Mouse (Mus musculus) limb, embryonic 10.5 days (tissue): ENCODE measurements around the gene Evc. TPM values are rescaled to one million over a fixed set of nuclear protein-coding genes. Genes with fewer than 3 reads are reported as not detected.

Source experiments
- DNase-seq: peaks from one replicate; pipeline ENCODE4 v3.0.0-alpha.2; 2017; ENCODE audit warnings: low spot score
- H3K27ac ChIP-seq: fragments of 300-500 bp; sonication (generic); 2 replicates; pipeline ENCODE4 v1.5.1; 2016; ENCODE audit warnings: mild to moderate bottlenecking
- H3K27me3 ChIP-seq: fragments of 300-500 bp; sonication (generic); 2 replicates; pipeline ENCODE4 v1.6.1; 2016; ENCODE audit warnings: low read depth, mild to moderate bottlenecking; ENCODE audit not compliant: poor library complexity, severe bottlenecking
- H3K36me3 ChIP-seq: fragments of 300-500 bp; sonication (generic); 2 replicates; pipeline ENCODE4 v1.6.1; 2016; ENCODE audit warnings: mild to moderate bottlenecking, moderate library complexity
- H3K4me1 ChIP-seq: fragments of 300-500 bp; sonication (generic); 2 replicates; pipeline ENCODE4 v1.6.1; 2016
- H3K4me3 ChIP-seq: fragments of 300-500 bp; sonication (generic); 2 replicates; pipeline ENCODE4 v1.5.1; 2016; ENCODE audit warnings: mild to moderate bottlenecking, moderate library complexity
- H3K9me3 ChIP-seq: fragments of 300-500 bp; sonication (generic); replicated peaks from 2 replicates; pipeline ENCODE4 v1.6.1; 2016; ENCODE audit warnings: mild to moderate bottlenecking
- WGBS: fragments of 180-500 bp; shearing (Covaris S2); methylation state at CpG from one replicate; pipeline ENCODE4 v1.1.7; 2016; 5-methylcytosine and 5-hydroxymethylcytosine counted together
- polyA plus RNA-seq: library from polyadenylated mRNA; unstranded; fragments of >200 nt; fragmentation: Nextera tagmentation; extraction: Ambion mirVana; gene quantifications from 2 replicates; pipeline ENCODE4 v1.2.1, GENCODE M21; 2016

Evc gene
- polyA plus RNA-seq = 24.2 and 30.7 TPM in 2 replicates

GRCm38 (mm10) chr5:37336485-37337105 lies at the start of gene Evc:
Evc (minus strand) TSS chr5:37336894.
- Histone ChIP-seq H3K27ac (peak within 1 kb of the TSS; percentile 91), H3K4me1 (peaks cover 60% of the 10 kb centered on the region), H3K27me3 (no peaks in the 10 kb centered on the region), H3K36me3 (peaks cover 25% of the 10 kb centered on the region), H3K9me3 (no peaks in the 10 kb centered on the region), H3K4me3 (peak within 1 kb of the TSS; percentile 65)
- WGBS = under 1% methylated on average over 48 of the region's 48 CpGs
- DNase-seq = peak; percentile 89

- peaks cover 96% of the 10 kb centered on the region for H3K36me3 ChIP-seq
- 84% methylated on average over 3 of the region's 3 CpGs for WGBS
- no peaks in the 10 kb centered on the region for H3K4me1 ChIP-seq
- DNase-seq = no peak
- no peaks in the 10 kb centered on the region for H3K9me3 ChIP-seq
- H3K27me3 ChIP-seq = no peaks in the 10 kb centered on the region
- no peak overlapping the region for H3K27ac ChIP-seq
- H3K4me3 ChIP-seq = no peak overlapping the region
These were observed 46.9 kb upstream of the Evc start for GRCm38 (mm10) chr5:37383570-37383969.

DNA sequence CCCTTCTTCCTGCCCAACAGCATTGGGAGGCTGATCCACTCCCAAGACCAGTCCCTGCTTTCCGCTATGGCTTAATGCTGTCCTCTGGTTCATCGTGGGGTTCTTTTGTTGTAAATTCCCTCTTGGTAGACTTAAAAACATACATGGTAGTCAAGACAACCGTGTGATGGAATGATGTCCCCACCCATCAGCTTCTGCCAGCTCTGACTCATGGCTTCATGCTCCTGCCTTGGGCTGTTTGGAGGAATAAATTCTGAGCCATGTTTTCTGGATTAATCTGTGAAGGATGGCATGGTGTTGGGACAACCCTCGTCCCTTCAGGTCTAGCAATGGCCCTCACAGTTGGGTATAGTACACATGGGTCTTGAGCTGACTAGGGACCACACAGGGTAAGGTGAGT lies 43.9 kb upstream of the Evc start:
- H3K9me3 ChIP-seq = no peaks in the 10 kb centered on the region
- no peak for DNase-seq
- peaks cover 88% of the 10 kb centered on the region for H3K36me3 ChIP-seq
- H3K27ac ChIP-seq = no peak overlapping the region
- no peaks in the 10 kb centered on the region for H3K27me3 ChIP-seq
- 94% methylated on average over 4 of the region's 4 CpGs for WGBS
- H3K4me1 ChIP-seq = no peaks in the 10 kb centered on the region
- H3K4me3 ChIP-seq = no peak overlapping the region

DNA sequence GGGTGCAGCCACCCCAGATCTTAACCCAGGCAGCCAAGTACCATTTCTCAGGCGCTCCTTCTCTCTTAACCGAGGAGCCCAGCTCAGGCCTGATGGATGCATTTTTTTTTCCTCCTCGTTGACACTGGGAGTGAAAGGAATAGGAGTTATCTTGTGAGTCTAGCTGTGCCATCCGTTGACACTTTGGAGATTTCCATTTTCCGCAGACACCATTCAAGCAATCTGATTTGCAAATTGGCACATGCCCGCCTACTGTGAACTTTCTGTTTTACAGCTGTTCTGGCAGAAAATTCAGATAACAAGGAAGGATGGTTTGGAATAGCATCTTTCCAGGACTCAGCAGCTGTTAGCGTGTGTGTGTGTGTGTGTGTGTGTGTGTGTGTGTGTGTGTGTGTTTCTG lies 40.7 kb upstream of the Evc start:
- H3K27me3 ChIP-seq = no peaks in the 10 kb centered on the region
- no peak overlapping the region for H3K4me3 ChIP-seq
- no peaks in the 10 kb centered on the region for H3K4me1 ChIP-seq
- DNase-seq = no peak
- H3K27ac ChIP-seq = no peak overlapping the region
- H3K9me3 ChIP-seq = no peaks in the 10 kb centered on the region
- 91% methylated on average over 7 of the region's 7 CpGs for WGBS
- H3K36me3 ChIP-seq = peaks cover 92% of the 10 kb centered on the region

DNA sequence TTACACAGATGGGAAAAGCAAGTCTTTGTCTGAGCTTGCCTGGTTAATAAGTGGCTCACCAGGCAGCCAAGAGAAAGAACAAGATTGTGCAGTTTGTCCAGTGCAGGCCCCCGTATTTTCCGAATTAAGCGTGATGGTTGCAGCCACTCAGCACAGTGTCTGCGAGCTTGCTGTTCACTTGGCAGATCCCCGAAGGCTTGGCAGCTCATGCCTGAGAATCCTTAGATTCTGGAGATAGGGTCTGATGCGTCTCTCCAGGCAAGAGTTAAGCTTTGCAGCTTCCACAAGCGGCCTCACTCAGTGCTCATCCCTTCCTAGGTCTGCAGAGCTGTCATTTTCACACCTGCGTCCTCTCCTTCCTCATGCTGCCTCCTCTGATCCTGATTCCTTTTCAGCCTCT lies 32.1 kb upstream of the Evc start:
- Histone ChIP-seq H3K27ac (no peak overlapping the region), H3K4me3 (no peak overlapping the region), H3K27me3 (no peaks in the 10 kb centered on the region), H3K36me3 (peaks cover 79% of the 10 kb centered on the region), H3K9me3 (no peaks in the 10 kb centered on the region), H3K4me1 (0 out of 2 replicates have a peak, but pooled peaks cover 9% of the 10 kb centered on the region)
- DNase-seq = no peak
- WGBS = 84% methylated on average over 8 of the region's 8 CpGs

DNA sequence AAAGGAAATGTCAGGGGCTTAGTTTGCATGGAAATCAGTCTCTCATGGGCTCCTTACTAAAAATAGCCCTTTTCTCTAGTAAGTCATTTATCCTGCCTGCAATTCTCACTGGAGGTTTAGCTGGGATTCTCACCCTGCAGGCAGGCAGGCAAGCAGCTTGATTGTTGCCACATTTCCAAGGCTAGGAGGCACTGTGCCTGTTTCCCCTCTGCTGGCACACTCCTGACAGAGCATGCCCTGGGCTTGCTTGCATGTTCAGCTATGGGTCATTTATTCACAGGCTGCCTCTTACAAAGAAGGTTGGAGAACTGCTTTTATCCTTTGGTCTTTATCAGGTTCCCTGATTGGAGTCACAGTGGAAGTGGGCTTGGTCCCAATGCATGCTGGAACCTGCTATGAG lies 29.1 kb upstream of the Evc start:
- no peaks in the 10 kb centered on the region for H3K9me3 ChIP-seq
- no peak overlapping the region for H3K27ac ChIP-seq
- DNase-seq = no peak
- H3K27me3 ChIP-seq = no peaks in the 10 kb centered on the region
- H3K4me3 ChIP-seq = no peak overlapping the region
- H3K36me3 ChIP-seq = peaks cover 63% of the 10 kb centered on the region
- 0 out of 2 replicates have a peak, but pooled peaks cover 9% of the 10 kb centered on the region for H3K4me1 ChIP-seq

- H3K4me1 ChIP-seq = 0 out of 2 replicates have a peak, but pooled peaks cover 9% of the 10 kb centered on the region
- DNase-seq = no peak
- H3K4me3 ChIP-seq = no peak overlapping the region
- no peaks in the 10 kb centered on the region for H3K9me3 ChIP-seq
- H3K27me3 ChIP-seq = no peaks in the 10 kb centered on the region
- 92% methylated on average over 5 of the region's 5 CpGs for WGBS
- peaks cover 69% of the 10 kb centered on the region for H3K36me3 ChIP-seq
- H3K27ac ChIP-seq = no peak overlapping the region
These were observed 26.6 kb upstream of the Evc start for GRCm38 (mm10) chr5:37363284-37363683.

- WGBS = 79% methylated on average over 5 of the region's 5 CpGs
- Histone ChIP-seq H3K4me1 (0 out of 2 replicates have a peak, but pooled peaks cover 9% of the 10 kb centered on the region), H3K36me3 (peaks cover 75% of the 10 kb centered on the region), H3K9me3 (no peaks in the 10 kb centered on the region), H3K4me3 (no peak overlapping the region), H3K27ac (no peak overlapping the region), H3K27me3 (no peaks in the 10 kb centered on the region)
- DNase-seq = no peak
These were observed 25.9 kb upstream of the Evc start for GRCm38 (mm10) chr5:37362618-37363017.

- no peak for DNase-seq
- WGBS = 82% methylated on average over 8 of the region's 8 CpGs
- Histone ChIP-seq H3K4me1 (no peaks in the 10 kb centered on the region), H3K27me3 (no peaks in the 10 kb centered on the region), H3K27ac (no peak overlapping the region), H3K4me3 (no peak overlapping the region), H3K9me3 (no peaks in the 10 kb centered on the region), H3K36me3 (peaks cover 79% of the 10 kb centered on the region)
These were observed 19.3 kb upstream of the Evc start for GRCm38 (mm10) chr5:37356027-37356426.

DNA sequence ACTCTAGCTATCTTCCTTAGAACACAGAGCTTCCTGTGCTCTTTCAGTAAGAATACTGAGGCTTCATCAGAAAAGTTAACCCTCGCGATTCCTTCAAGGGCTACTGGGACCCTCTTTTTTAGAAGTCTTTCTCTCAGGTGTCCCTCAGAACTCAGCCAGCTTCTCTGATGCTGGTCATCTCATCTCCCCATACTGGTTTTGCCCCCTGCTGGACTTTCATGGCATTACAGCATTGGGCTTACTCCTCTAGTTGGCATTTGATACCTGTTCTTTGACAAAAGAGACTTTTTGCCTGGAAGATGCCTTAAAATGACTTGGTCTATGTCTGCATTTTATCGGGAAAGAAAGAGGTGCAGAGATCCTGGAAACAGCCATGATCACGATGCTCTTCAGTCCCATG lies 17.7 kb upstream of the Evc start:
- no peaks in the 10 kb centered on the region for H3K9me3 ChIP-seq
- DNase-seq = peak; percentile 60
- WGBS = 83% methylated on average over 4 of the region's 4 CpGs
- no peak overlapping the region for H3K4me3 ChIP-seq
- H3K27me3 ChIP-seq = no peaks in the 10 kb centered on the region
- H3K4me1 ChIP-seq = no peaks in the 10 kb centered on the region
- H3K27ac ChIP-seq = no peak overlapping the region
- peaks cover 77% of the 10 kb centered on the region for H3K36me3 ChIP-seq

GRCm38 (mm10) chr5:37351791-37352190 lies 15.1 kb upstream of the Evc start:
- Histone ChIP-seq H3K9me3 (no peaks in the 10 kb centered on the region), H3K4me3 (no peak overlapping the region), H3K4me1 (no peaks in the 10 kb centered on the region), H3K36me3 (peaks cover 71% of the 10 kb centered on the region), H3K27me3 (no peaks in the 10 kb centered on the region), H3K27ac (no peak overlapping the region)
- no peak for DNase-seq
- WGBS = 87% methylated on average over 2 of the region's 2 CpGs

GRCm38 (mm10) chr5:37343962-37344361 lies 7.3 kb upstream of the Evc start:
- 84% methylated on average over 2 of the region's 2 CpGs for WGBS
- peaks cover 43% of the 10 kb centered on the region for H3K36me3 ChIP-seq
- no peak overlapping the region for H3K4me3 ChIP-seq
- no peaks in the 10 kb centered on the region for H3K27me3 ChIP-seq
- no peak for DNase-seq
- no peak overlapping the region for H3K27ac ChIP-seq
- peaks cover 11% of the 10 kb centered on the region for H3K4me1 ChIP-seq
- no peaks in the 10 kb centered on the region for H3K9me3 ChIP-seq

DNA sequence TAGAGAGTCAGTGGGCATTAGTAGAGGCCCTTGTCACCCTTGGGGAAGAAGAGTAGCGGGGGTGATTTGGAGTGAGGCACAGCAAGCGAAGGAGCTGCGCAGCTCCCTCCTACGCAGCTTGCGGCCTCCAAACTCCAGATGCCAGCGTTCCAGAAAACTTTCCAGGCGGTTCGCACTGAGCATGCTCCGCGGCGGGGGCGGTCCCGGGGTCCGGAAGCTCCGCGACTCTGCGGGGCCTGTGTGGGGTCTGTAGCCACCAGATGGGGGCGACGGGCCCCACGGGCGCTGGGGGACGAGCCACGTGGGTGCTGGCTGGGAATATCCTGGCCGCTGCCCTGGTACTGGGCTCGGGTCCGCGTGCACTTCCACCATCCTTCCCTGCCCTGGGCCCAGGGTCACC lies 1.6 kb upstream of the Evc start, which contains the start of gene Evc2:
Evc2 (plus strand) TSS at position 212 of the 400 bp plus-strand sequence.
- peaks cover 25% of the 10 kb centered on the region for H3K36me3 ChIP-seq
- H3K4me3 ChIP-seq = peak within 1 kb of the TSS; percentile 65
- DNase-seq = peak; percentile 89
- no peaks in the 10 kb centered on the region for H3K9me3 ChIP-seq
- under 1% methylated on average over 27 of the region's 27 CpGs for WGBS
- H3K27ac ChIP-seq = peak within 1 kb of the TSS; percentile 91
- peaks cover 60% of the 10 kb centered on the region for H3K4me1 ChIP-seq
- no peaks in the 10 kb centered on the region for H3K27me3 ChIP-seq

GRCm38 (mm10) chr5:37337696-37338095 lies 1.0 kb upstream of the Evc start:
- DNase-seq = peak; percentile 33
- 70% methylated on average over 3 of the region's 3 CpGs for WGBS
- Histone ChIP-seq H3K27me3 (no peaks in the 10 kb centered on the region), H3K9me3 (no peaks in the 10 kb centered on the region), H3K4me3 (peak overlapping the region; percentile 65), H3K4me1 (peaks cover 60% of the 10 kb centered on the region), H3K36me3 (peaks cover 25% of the 10 kb centered on the region), H3K27ac (peak overlapping the region; percentile 91)
